Mouse (Mus musculus) neural tube, embryonic 14.5 days (tissue): ENCODE measurements at regions not wholly inside any gene's neighbourhood (a gene's known extent, or its start where the extent isn't known, plus 50 kb on each side); places are given as distances from the start of the nearest gene placed in this dataset.

Experiments
- ATAC-seq: fragments of 200-750 bp; cut with Nextera tagmentation; 2 replicates; pipeline ENCODE4 v1.8.0; 2017; ENCODE audit warnings: low read depth, mild to moderate bottlenecking, moderate TSS enrichment, moderate library complexity
- H3K27ac ChIP-seq: fragments of 300-500 bp; sonication (generic); 2 replicates; pipeline ENCODE4 v1.5.1; 2014; ENCODE audit warnings: low read depth, mild to moderate bottlenecking, control low read depth, low read length, moderate library complexity, mixed read lengths
- H3K27me3 ChIP-seq: fragments of 300-500 bp; sonication (generic); 2 replicates; pipeline ENCODE4 v1.6.1; 2014; ENCODE audit warnings: low read length; ENCODE audit not compliant: control insufficient read depth, insufficient read depth
- H3K36me3 ChIP-seq: fragments of 300-500 bp; sonication (generic); 2 replicates; pipeline ENCODE4 v1.6.1; 2014; ENCODE audit warnings: low read length, mixed read lengths; ENCODE audit not compliant: control insufficient read depth, insufficient read depth
- H3K4me1 ChIP-seq: fragments of 300-500 bp; sonication (generic); 2 replicates; pipeline ENCODE4 v1.6.1; 2014; ENCODE audit warnings: low read length; ENCODE audit not compliant: control insufficient read depth, insufficient read depth
- H3K4me2 ChIP-seq: fragments of 300-500 bp; sonication (generic); 2 replicates; pipeline ENCODE4 v1.6.1; 2014; ENCODE audit warnings: mild to moderate bottlenecking, low read depth, low read length, control low read depth
- H3K4me3 ChIP-seq: fragments of 300-500 bp; sonication (generic); 2 replicates; pipeline ENCODE4 v1.5.1; 2014; ENCODE audit warnings: low read depth, low read length, control low read depth, mixed read lengths
- H3K9ac ChIP-seq: fragments of 300-500 bp; sonication (generic); replicated peaks from 2 replicates; pipeline ENCODE4 v1.6.1; 2014; ENCODE audit warnings: low read depth, mild to moderate bottlenecking, control low read depth, low read length, mixed read lengths
- H3K9me3 ChIP-seq: fragments of 300-500 bp; sonication (generic); 2 replicates; pipeline ENCODE4 v1.6.1; 2016; ENCODE audit warnings: low read length; ENCODE audit not compliant: control insufficient read depth
- WGBS: fragments of 180-500 bp; shearing (Covaris S2); extraction: QIAGEN DNeasy Blood & Tissue Kit; methylation state at CpG from one replicate; pipeline ENCODE4 v1.1.7; 2014; 5-methylcytosine and 5-hydroxymethylcytosine counted together

DNA sequence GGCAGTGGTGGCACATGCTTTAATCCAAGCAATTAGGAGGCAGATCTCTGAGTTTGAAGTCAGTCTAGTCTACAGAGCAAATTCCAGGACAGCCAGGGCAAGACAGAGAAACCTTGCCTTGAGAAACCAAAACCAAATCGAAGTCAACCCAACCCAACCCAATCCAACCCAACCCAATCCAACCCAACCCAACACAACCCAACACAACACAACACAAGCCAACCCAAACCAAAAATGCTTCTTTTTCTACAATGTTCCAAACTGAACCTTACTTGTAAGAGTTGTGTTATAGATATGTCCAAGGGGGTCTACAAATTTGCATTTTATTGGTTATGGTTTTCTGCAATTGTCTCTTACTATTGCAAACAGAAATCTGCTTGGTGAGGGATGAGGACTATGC lies 52.8 kb upstream of the Chodl start:
- no peaks in the 10 kb centered on the region for H3K4me1 ChIP-seq
- no peaks in the 10 kb centered on the region for H3K36me3 ChIP-seq
- no peaks in the 10 kb centered on the region for H3K27me3 ChIP-seq
- no peak overlapping the region for H3K4me2 ChIP-seq
- H3K9me3 ChIP-seq: no peaks in the 10 kb centered on the region
- no peak overlapping the region for H3K27ac ChIP-seq
- no peak overlapping the region for H3K9ac ChIP-seq
- H3K4me3 ChIP-seq: no peak overlapping the region
- 85% methylated on average over 1 of the region's 1 CpGs for WGBS
- no peak for ATAC-seq

- WGBS: 78% methylated on average over 4 of the region's 4 CpGs
- Histone ChIP-seq H3K36me3 (no peaks in the 10 kb centered on the region), H3K27ac (no peak overlapping the region), H3K4me3 (no peak overlapping the region), H3K9ac (no peak overlapping the region), H3K27me3 (no peaks in the 10 kb centered on the region), H3K9me3 (no peaks in the 10 kb centered on the region), H3K4me2 (no peak overlapping the region), H3K4me1 (no peaks in the 10 kb centered on the region)
- ATAC-seq: no peak
These were observed 71.7 kb upstream of the Chodl start for GRCm38 (mm10) chr16:78859006-78859405.

GRCm38 (mm10) chr16:78830957-78831356 lies 99.8 kb upstream of the Chodl start:
- H3K27ac ChIP-seq: no peak overlapping the region
- no peaks in the 10 kb centered on the region for H3K4me1 ChIP-seq
- no peak overlapping the region for H3K4me2 ChIP-seq
- WGBS: 85% methylated on average over 7 of the region's 7 CpGs
- no peak overlapping the region for H3K9ac ChIP-seq
- no peak for ATAC-seq
- H3K36me3 ChIP-seq: no peaks in the 10 kb centered on the region
- no peak overlapping the region for H3K4me3 ChIP-seq
- no peaks in the 10 kb centered on the region for H3K27me3 ChIP-seq
- H3K9me3 ChIP-seq: no peaks in the 10 kb centered on the region

GRCm38 (mm10) chr16:78827739-78828138 lies 103.0 kb upstream of the Chodl start:
- no peak overlapping the region for H3K4me2 ChIP-seq
- no peaks in the 10 kb centered on the region for H3K9me3 ChIP-seq
- ATAC-seq: peak; percentile 80

GRCm38 (mm10) chr16:78790064-78790463 lies 140.7 kb upstream of the Chodl start:
- Histone ChIP-seq H3K27ac (no peak overlapping the region), H3K36me3 (no peaks in the 10 kb centered on the region), H3K9ac (no peak overlapping the region), H3K4me3 (no peak overlapping the region), H3K27me3 (no peaks in the 10 kb centered on the region), H3K9me3 (no peaks in the 10 kb centered on the region), H3K4me1 (no peaks in the 10 kb centered on the region), H3K4me2 (no peak overlapping the region)
- 84% methylated on average over 2 of the region's 2 CpGs for WGBS
- ATAC-seq: no peak

More at GRCm38 (mm10) chr16:78827739-78828138, 103.0 kb upstream of the Chodl start:
- H3K4me3 ChIP-seq: no peak overlapping the region
- no peak overlapping the region for H3K27ac ChIP-seq
- no peaks in the 10 kb centered on the region for H3K27me3 ChIP-seq
- no peaks in the 10 kb centered on the region for H3K4me1 ChIP-seq
- no peaks in the 10 kb centered on the region for H3K36me3 ChIP-seq
- no peak overlapping the region for H3K9ac ChIP-seq
- 15% methylated on average over 3 of the region's 3 CpGs for whole genome bisulfite sequencing

DNA sequence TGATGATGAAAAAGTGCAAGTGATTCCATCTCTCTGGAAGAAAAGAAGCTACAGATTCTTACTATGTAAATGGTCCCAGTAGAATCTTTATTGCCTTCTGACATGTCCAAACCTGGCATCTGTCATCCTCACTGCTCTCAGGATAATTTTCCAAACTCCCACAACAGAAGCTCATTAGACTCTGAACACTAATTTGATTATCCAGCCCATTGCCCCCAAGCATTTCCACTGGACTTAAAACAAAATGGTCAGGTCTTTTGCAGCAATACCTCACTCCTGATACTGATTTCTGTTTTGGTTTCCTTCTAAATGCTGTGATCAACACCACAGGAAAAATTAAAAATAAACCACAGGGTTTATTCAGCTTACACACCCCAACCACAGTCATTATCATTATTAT lies 171.5 kb upstream of the Chodl start:
- Histone ChIP-seq H3K4me3 (no peak overlapping the region), H3K27me3 (no peaks in the 10 kb centered on the region), H3K4me2 (no peak overlapping the region), H3K27ac (no peak overlapping the region), H3K4me1 (no peaks in the 10 kb centered on the region), H3K9me3 (no peaks in the 10 kb centered on the region), H3K36me3 (no peaks in the 10 kb centered on the region), H3K9ac (no peak overlapping the region)
- ATAC-seq: no peak

DNA sequence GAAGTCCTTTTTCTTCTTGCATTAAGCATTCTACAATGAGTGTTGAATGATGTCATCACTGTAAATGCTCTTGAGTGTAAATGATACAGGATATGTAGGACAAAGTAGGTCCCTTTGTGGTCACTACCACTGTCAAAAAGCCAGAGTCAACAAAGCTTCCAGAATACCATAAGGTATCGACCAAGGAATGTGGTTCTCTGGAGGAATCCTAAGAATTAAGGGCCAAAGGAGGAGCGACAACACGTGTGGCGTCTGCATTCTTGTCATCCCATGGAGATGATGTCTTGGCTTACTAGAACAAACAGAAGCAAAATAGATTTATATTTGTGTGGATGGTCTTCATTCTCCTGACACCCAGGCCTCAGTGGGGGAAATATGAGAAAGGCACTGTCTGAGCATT lies 161.4 kb upstream of the D16Ertd472e start:
- no peaks in the 10 kb centered on the region for H3K27me3 ChIP-seq
- H3K27ac ChIP-seq: no peak overlapping the region
- no peak overlapping the region for H3K4me3 ChIP-seq
- ATAC-seq: no peak
- 87% methylated on average over 4 of the region's 4 CpGs for WGBS
- H3K9me3 ChIP-seq: no peaks in the 10 kb centered on the region
- no peaks in the 10 kb centered on the region for H3K4me1 ChIP-seq
- H3K4me2 ChIP-seq: no peak overlapping the region
- no peaks in the 10 kb centered on the region for H3K36me3 ChIP-seq
- no peak overlapping the region for H3K9ac ChIP-seq

GRCm38 (mm10) chr16:78730583-78731501 lies 154.3 kb upstream of the D16Ertd472e start:
- Histone ChIP-seq H3K27ac (no peak overlapping the region), H3K9ac (no peak overlapping the region), H3K4me2 (no peak overlapping the region), H3K4me1 (no peaks in the 10 kb centered on the region), H3K4me3 (no peak overlapping the region), H3K9me3 (no peaks in the 10 kb centered on the region), H3K36me3 (no peaks in the 10 kb centered on the region), H3K27me3 (no peaks in the 10 kb centered on the region)
- 73% methylated on average over 13 of the region's 13 CpGs for WGBS
- no peak for ATAC-seq

GRCm38 (mm10) chr16:78725541-78725940 lies 149.0 kb upstream of the D16Ertd472e start:
- no peak for ATAC-seq
- no peaks in the 10 kb centered on the region for H3K27me3 ChIP-seq
- H3K4me2 ChIP-seq: no peak overlapping the region
- no peak overlapping the region for H3K4me3 ChIP-seq
- H3K36me3 ChIP-seq: no peaks in the 10 kb centered on the region
- no peaks in the 10 kb centered on the region for H3K4me1 ChIP-seq
- no peak overlapping the region for H3K9ac ChIP-seq
- 85% methylated on average over 2 of the region's 2 CpGs for WGBS
- H3K27ac ChIP-seq: no peak overlapping the region
- H3K9me3 ChIP-seq: no peaks in the 10 kb centered on the region
